Mouse (Mus musculus) liver, adult 2 months (tissue): ENCODE data around the gene Taok3.

Experiments
- CTCF ChIP-seq: fragments of 200-500 bp; IDR thresholded peaks from 2 replicates; pipeline ENCODE4 v1.5.1; 2011; ENCODE audit warnings: low read depth, low read length, control low read depth
- POLR2A ChIP-seq: fragments of 200-500 bp; IDR thresholded peaks from 2 replicates; pipeline ENCODE4 v1.6.1; 2011; ENCODE audit warnings: low read length, control low read depth; ENCODE audit not compliant: insufficient read depth; ENCODE audit errors: extremely low read depth

- TF ChIP-seq CTCF: no peak
- no peak for TF ChIP-seq POLR2A
Measured at GRCm38 (mm10) chr5:117130726-117131125, 10.8 kb downstream of the Taok3 start.
